Mouse (Mus musculus): ENCODE data around the gene Fam163a.
"Not testable (repeated sequence)": the region's sequence is repeated elsewhere in the genome, so short reads cannot be mapped to it uniquely, and the experiment has no call there.

Fam163a gene

DNA sequence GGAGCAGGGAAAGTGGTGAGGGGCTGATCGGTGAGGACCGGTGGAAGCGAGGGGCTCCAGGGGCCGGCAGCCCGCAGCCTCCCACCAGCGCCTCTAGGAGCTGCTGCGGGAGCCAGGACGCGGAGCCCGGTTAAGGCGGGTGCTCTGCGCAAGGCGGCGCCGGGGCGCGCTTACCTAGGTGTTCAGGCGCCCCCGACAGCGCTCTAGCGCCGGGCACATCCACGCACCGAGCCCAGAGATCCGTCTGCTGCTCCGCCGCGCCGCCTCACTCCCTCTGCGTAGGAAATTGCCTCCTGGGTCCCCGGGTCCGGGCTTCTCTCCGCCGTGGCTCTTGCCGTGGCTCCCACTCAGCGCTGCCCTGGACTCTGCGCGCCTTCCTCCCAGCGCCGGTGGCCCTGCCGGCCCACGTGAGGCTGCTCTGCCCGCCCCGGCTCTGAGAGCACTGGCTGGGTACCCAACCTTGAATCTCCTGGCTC is at the start of gene Fam163a:
Gene Fam163a (minus strand): TSS at position 371 of the 476 bp plus-strand sequence.
- CTCF ChIA-PET = no interaction called here

DNA sequence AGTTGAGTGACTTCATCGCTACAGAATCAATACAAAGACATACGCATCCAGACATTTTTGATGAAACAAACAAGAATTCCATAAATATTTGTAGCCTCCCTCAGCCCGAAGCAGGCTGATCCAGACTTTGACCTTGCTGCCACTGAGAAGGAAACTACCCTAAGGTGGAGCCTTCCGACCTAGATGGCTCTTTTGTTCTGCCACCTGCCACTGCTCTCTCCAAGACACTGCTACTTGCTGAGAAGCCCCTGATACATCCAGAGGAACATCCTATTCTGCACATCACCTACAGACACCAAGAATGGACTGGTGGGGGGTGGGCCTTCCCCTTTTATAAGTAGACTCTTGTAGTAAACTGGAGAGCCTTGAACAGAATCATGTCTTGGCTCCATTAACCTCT is 46.3 kb upstream of the Fam163a start:
- CTCF ChIA-PET = not testable (repeated sequence)

DNA sequence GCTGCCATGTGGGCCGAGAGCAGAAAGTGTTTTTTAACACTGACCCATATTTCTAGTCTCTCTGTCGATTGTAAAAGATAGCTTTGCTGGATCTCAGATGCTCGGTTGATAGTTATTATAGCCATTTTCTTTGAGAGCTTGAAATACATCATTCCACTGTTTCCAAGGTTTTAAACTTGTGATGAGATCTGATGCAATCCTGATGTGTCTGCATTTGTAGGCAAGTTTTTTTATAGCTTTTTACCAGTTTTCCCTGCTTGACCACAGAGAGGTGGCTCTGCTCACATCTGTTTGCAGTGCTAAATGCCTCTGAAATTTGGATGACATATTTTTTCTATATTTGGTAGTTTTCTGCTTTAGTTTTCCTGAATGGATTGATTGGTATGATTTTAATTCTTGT is 43.1 kb upstream of the Fam163a start:
- CTCF ChIA-PET = no interaction called here

DNA sequence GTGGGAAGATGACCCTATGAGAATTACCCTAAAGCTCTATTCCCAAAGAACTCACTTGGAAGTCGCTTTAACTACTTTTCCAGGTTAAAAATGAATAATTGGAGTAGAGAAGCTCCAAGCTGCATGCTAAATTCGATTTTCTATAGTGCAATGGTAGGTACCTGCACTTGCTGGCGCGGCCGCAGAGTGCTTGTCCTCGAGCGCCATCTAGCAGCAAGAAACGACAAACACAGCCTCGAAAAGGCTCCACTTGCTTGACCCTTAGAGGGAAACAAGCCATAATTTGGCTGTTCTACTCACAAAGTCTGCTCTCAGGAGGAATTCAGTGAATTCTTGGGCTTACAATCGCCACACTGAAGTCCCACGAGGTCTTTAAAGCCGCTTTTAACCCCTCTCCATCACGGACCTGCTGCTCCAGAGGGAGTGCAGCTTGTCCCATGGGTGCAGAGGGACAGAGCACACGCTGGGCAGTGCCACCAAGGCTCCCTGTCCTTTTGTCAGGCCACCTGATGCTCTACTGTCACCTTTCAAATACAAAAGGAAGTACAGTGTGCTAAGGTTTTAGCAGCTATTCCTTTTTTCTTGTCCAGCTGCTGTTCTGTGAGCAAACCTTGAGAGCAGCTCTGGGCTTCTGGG is 37.0 kb upstream of the Fam163a start:
- CTCF ChIA-PET = interaction anchor here (0.6 kb wide), 1 partner anchor 174 kb away, joined by 3 read pairs; no protein-coding TSS in a partner anchor

DNA sequence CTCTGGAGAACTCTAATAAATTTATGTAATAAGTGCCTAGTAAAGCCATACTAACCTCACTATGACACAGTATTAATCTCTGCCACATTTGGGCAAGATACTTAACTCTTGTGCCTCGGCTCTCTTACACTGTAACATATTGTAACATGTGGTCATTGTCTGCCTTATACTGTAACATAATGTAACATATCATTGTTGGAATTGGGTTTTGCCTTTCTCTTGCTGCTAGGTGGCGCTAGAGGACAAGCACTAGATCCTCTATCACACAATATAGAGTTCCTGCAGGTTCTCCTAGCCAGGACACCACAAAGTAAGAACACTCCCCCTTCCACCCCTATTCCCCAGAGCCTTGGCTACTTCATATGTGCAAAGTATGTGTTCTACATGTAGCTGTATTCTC is 36.2 kb upstream of the Fam163a start:
- CTCF ChIA-PET = no interaction called here

DNA sequence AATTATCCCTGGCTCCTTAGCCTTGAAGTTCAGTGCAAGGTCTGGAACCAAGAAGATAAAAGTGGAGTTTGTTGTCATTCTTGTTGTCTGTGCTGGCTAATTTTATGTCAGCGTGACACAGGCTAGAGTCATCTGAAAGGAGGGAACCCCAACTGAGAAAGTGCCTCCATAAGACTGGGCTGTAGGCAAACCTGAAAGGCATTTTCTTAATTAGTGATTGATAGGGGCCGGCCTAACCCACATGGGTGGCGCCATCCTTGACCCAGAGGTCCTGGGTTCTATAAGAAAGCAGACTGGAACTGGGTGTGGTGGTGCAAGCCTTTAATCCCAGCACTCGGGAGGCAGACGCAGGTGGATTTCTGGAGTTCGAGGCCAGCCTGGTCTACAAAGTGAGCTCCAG is 26.3 kb upstream of the Fam163a start:
- CTCF ChIA-PET = no interaction called here

DNA sequence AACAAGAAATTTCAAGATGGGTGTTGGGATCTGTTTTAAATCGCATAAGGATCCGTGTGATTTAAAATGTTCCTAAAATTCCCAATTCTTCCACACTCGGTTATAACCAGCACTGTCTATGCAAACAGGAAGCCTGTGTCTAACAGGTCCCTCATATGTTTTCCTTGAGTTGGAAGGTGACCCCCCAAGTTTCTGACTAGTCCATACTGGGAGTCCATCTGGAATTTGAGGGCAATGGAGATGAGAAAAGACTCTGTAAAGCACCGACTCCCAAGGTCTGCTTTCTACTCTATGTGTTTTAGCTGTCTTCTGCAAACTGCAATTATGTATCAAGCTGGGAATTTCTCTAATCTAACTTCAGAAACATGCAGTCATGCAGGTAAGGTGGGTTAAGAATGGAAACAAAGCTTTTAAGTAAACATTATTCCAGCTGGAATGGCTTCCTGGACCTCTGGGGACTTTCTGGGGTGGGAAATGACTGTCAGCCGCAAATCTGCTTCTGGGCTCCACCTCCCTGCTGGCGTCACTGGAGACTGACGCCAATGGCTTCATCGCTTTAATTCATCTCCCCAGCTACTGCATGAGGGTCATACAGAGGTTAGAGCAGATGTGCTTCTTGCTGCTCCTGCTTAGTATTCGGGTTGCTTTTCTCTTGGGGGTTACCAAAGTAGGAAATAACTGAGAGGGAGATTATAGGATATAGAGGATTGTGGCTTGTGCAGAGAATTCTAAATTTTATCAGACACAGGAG is 25.7 kb upstream of the Fam163a start:
- CTCF ChIA-PET = interaction anchor here (0.7 kb wide), 1 partner anchor 113 kb away, joined by 3 read pairs; no protein-coding TSS in a partner anchor

DNA sequence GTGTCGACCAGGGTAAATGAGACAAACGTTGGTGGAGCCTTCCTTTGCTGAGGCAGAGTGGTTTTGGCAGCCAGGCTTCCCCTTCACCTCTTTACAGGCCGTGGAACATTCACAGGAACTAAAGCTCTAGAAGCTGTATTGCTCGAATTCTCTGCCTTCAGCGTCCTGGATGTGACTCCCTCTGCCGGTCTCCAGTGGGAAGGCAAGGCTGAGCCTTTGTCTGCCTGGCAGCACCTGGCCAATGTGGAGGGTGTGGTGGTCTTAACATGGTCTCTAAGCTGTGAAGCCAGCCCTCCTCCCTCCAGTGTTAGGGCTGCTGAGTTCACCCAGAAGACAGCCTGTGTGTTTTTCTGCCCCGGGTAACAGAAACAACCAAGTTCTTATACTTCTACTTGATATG is 24.6 kb upstream of the Fam163a start:
- CTCF ChIA-PET = no interaction called here

DNA sequence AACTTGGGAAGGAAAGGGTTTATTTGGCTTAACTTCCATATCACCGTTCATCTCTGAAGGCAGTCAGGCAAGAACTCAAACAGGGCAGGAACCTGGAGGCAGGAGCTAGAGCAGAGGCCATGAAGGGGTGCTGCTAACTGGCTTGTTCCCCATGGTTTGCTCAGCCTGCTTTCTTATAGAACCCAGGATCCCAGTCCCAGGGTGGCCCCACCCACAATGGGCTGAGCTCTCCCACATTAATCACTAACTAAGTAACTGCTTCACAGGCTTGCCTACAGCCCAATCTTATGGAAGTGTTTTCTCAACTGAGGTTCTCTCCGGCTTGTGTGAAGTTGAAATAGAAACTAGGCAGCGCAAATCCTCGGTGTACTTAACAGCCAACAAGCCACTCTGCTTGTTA is 23.9 kb upstream of the Fam163a start:
- CTCF ChIA-PET = no interaction called here

DNA sequence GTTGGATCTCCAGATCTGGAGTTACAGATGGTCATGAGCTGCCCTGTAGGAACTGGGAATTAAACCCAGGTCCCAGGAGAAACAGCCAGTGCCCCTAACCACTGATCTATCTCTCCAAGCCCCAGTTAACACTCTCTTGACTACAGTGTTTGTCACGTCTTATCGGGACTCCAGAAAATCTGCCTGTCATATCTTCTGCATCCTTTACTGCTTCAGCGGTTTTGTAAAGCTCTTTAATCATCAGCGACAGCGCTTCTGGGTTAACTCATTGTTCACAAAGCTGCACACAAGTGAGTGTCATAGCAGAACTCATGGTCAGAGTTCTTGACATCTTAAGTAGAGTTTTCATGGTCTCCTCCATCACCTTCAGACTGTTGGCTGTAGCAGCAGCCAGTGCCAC is 22.1 kb upstream of the Fam163a start:
- CTCF ChIA-PET = no interaction called here

DNA sequence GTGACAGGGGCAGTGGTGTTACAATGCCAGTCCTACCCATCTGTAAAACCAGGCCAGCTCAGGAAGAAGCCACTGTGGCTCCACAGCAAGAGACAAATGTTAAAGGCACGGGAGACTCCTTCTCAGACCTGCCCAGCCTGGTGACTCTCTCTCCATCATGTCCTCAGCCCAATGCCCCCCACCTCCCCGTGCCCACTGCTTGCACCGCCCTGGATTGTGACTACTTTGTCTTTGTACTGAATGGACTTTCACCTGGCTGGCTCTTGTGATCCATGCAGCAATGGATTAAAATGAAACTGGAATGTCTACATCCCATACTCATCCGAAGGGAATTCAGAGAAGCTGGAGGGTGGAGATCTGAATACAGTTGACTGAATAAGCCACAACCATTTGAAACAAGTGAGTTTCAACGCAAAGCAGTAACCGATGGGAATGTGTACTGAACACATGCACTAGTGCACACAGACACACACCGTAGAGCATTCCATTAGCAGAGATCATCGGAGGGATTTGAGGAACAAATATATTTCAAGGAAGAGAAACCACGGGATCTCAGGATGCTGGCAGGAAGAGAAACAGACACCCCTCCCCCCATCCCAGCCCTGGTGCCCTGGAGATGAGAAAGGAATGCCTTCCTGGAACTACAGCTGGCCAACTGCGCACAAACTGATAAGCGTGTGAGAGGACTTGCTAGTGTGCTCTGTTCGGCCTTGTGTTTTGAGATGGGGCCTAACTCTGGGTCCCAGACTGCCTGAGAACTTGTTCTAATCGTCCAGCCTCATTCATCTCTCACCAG is 17.6 kb upstream of the Fam163a start:
- CTCF ChIA-PET = no interaction called here

DNA sequence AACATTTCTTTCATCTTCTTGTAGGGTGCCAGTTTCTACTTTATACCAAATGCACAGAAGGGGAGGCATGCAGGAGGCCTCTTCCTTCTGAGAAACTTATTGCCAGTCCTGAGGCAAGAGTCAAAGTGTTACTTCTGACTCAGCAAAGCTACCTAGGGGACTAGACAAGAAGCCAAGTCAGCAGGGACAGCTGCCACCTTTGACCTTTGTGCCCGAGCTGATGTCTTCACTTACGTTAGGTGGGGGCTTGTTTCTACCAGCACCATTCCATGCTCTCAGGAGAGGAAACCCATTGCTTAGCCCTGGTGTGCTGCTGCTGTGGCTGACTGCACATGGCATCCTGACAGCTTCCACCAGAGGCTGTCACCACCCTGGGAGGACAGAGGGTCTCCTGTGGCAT is 16.5 kb upstream of the Fam163a start:
- CTCF ChIA-PET = no interaction called here

DNA sequence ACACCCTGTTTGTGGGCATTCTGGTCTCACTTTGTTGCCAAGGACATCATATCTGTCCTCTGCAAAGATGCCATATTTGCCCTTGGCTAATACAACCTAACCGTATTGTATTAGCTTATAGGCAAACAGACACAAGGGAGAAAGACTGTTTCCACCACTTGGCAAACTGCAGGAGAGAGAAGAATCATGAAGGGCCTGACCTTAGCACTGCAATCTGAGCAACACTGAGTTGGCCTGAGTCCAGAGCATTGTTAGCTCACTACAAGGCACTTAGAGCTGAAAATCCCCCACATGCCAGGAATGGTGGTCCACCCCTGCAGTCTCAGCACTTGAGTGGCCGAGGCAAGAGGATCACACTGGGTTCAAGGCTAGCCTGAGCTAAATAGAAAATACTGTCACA is 13.7 kb upstream of the Fam163a start:
- CTCF ChIA-PET = no interaction called here

DNA sequence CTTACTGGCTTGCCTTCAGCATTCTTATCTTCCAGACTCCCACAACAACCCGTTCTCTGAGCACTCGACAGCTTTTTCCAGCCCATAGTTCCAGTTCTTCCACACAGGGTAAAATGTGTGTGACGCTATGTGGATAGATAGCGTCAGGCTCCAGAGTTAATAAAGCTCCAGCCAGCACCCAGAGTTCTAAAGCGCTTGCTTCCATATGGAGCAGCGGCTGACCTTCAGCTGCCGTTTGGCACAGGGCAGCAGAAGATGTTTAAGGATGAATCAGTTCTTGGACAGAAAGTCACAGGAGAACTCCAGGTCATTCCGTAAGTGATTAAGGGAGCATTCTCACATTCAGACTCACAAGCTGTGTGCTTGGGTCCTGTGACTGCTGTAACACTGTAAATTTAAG is 13.1 kb upstream of the Fam163a start:
- CTCF ChIA-PET = no interaction called here

DNA sequence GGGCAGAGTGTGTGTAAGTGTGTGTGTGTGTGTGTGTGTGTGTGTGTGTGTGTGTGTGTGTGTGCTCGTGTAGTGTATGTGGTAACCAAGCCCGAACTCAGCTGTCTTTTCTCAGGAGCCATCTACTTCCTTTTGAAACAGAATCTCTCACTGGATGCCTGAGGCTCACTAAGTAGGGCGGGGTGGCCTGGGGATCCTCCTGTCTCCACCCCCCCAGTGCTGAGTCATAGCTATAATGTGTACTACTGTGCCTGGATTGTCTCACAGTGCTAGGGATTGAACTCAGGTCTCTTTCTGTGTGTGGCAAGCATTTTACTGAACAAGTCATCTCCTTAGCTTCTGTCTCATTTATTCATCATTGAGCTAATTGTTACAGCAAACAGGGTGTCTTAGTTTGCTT is 12.6 kb upstream of the Fam163a start:
- CTCF ChIA-PET = no interaction called here

DNA sequence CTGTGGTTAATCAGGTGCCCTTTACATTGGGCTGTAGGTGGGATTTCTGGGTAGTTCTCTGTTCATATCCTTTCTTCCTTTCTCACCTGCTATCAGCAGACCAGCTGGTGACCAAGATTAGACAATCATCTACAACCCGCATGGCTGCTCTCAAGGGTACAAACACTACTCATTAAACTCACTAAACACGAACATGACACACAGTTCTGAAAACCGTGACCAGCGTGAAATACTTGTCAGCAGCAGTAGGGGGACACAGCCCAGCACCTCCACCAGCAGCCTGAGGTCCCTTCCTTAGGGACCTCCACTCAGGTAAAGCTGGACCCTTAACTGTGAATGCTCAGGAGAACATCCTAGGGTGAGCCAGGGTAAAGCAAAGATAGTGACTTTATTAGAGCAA is 11.4 kb upstream of the Fam163a start:
- CTCF ChIA-PET = no interaction called here

DNA sequence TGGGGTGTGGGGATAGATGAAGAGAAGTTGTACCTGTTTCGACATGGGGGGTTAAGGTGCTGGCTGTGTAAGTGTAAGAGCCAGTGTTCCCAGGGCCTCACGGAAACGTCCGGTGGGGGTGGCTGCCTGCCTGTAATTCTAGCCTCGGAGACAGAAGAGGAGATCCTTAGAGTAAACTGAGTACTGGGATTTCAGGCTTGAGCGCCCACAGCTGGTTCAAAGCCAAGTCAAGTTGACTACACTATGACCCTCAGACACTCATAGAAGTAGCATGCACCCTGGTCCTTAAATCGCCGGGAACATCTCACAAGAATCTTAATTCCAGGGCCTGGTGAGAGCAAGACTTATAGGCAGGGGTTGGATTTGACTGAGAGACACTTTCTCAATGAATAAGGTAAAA is 9.8 kb upstream of the Fam163a start:
- CTCF ChIA-PET = no interaction called here

DNA sequence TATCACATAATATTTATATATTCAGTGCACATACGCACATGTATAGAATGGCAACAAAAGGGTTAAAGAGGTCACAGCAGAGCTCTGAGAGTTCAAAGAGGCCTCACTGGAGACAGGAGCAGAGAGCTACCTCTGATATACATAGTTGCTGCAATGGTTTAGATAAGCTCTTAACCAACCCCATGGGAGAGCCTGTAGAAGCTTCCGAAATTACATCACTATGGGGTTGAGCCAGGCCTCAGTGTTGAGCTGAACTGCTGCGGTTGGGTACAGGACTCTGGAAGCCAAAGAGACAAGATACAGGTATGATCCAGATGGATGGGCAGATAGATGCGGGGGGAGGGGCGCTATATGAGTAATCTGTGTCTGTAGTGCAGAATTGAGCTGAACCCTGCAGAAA is 8.1 kb upstream of the Fam163a start:
- CTCF ChIA-PET = no interaction called here

DNA sequence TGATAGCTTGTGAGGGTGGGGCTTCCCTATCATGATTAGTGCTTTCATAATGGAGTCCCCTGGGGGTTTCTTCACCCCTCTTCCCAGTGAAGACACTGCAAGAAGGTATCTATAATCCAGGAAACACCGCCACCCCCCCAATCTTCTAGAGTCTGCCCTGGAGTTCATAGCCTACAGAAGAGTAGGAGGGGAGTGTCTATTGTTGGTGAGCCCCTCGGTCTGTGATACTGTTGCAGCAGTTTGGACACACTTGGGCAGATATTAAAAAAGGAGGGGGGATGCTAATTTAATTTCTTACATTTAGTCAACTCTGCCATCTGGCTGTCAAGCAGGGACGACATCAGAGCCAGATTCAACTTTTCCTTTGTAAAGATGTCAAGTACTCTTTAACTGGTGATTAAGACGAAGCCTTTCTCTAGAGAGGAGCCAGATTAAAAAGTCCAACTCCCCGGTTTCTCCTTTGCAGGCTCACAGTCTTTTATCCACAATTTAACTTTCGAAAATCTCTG is 7.0 kb upstream of the Fam163a start:
- CTCF ChIA-PET = no interaction called here

DNA sequence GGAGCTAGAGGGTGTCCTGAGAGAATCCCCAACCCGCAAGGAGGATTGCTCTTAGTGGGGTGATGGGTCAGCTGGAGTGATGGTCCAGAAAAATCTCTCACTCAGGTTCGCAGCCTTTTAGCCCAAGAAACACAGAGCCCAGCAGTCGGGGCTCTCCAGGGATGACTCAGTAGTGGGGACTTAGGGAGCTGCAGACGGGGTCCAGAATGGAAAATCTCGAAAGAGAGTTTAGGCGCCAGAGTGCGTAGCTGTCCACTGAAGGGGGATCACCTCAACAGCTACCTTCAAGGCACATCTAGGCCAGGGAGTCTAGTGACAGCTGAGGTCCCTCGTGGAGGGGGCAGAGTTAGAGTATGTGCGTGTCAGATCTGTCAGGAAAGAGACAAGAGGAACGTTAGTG is 338 bp upstream of the Fam163a start:
- CTCF ChIA-PET = no interaction called here

DNA sequence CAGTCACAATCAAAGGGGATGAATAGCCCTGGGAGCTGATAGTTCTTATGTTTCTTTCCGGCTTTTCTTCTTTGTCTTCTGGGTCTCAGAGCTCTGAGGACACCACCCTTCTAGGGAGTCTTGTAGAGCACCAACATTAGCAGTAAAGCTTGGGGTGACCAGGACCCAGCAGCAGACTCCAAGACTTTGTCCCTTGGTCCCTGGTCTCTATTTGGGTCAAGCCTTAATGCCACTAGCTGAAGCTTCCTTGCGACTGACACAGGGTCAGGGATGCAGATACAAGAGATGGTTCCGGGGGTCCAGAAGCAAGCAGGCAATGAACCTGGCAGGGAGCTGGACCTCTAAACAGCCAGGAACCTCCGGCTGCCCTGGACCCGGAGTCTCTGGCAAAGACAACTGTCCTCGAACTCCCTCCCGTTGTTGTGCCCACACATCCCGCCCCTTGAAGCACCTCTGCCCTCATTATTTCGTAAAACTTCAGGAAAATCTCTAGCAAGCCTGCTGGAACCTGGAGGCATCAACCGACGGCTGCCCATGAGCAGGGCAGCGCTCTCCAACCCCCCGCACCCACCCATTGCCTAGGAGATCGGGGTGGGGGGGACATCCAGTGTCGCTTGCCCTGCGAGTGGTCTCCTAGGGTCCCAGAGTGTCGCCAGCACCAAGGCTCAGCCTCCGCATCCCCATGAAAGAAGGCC is 718 bp downstream of the Fam163a start:
- CTCF ChIA-PET = no interaction called here

DNA sequence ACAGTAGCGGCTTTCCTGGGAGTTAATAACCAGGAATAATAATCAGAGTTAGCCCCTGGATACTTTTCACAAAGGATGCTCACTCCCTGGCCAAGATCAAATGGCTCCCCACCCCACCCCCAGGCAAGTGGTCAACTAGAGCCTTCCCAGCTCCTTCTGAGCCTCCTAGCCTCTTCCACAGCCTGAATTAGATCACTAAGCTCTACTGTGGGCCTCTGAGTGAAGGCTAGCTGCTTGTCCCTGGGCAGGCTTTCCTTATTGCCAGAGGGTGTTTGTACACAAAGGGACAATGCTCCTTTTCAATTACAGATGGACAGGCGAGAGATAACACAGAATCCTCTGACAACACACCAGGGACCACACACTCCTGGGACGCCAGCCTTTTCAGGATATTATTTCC is 2.2 kb downstream of the Fam163a start:
- CTCF ChIA-PET = no interaction called here
